Mouse (Mus musculus) stomach, embryonic 14.5 days (tissue): ENCODE results near the gene Olfr1331. TPM values are rescaled to one million over a fixed set of nuclear protein-coding genes. Genes with fewer than 3 reads are reported as not detected.

ENCODE experiments used
- polyA plus RNA-seq: library from polyadenylated mRNA; unstranded; fragments of >200 nt; fragmentation: Nextera tagmentation; extraction: Ambion mirVana; gene quantifications from 2 replicates; pipeline ENCODE4 v1.2.1, GENCODE M21; 2014

Gene Olfr1331
- polyA plus RNA-seq, 1 experiment from 2014 or later, result not detected

Other genes with a start within 250 kb of the Olfr1331 start
- gene Cfap57, start 243.9 kb upstream of the Olfr1331 start, polyA plus RNA-seq, result 0.19 and 0.20 TPM in 2 replicates
- gene Ebna1bp2, start 243.8 kb upstream of the Olfr1331 start, polyA plus RNA-seq, result 137 and 147 TPM in 2 replicates
- gene Olfr62, start 205.7 kb upstream of the Olfr1331 start, polyA plus RNA-seq, result not detected in 2 replicates
- gene Olfr1342, start 171.9 kb upstream of the Olfr1331 start, polyA plus RNA-seq, result not detected in 2 replicates
- not detected in 2 replicates for gene Olfr1341, start 161.1 kb upstream of the Olfr1331 start, polyA plus RNA-seq
- gene Olfr1340, start 144.5 kb upstream of the Olfr1331 start, polyA plus RNA-seq, result not detected in 2 replicates
- not detected in 2 replicates for gene Olfr1339, start 132.5 kb upstream of the Olfr1331 start, polyA plus RNA-seq
- not detected in 2 replicates for gene Olfr1338, start 105.9 kb upstream of the Olfr1331 start, polyA plus RNA-seq
- gene Olfr1337, start 82.1 kb upstream of the Olfr1331 start, polyA plus RNA-seq, result not detected in 2 replicates
- gene Olfr1335, start 54.7 kb upstream of the Olfr1331 start, polyA plus RNA-seq, result not detected in 2 replicates
- not detected in 2 replicates for gene Olfr1333, start 28.4 kb upstream of the Olfr1331 start, polyA plus RNA-seq
- not detected in 2 replicates for gene Olfr1330, start 23.9 kb downstream of the Olfr1331 start, polyA plus RNA-seq
- not detected in 2 replicates for gene Olfr1329, start 52.8 kb downstream of the Olfr1331 start, polyA plus RNA-seq
- gene Olfr1328, start 74.0 kb downstream of the Olfr1331 start, polyA plus RNA-seq, result not detected in 2 replicates
- not detected in 2 replicates for gene Lao1, start 96.9 kb downstream of the Olfr1331 start, polyA plus RNA-seq
- 120 and 139 TPM in 2 replicates for gene Slc2a1, start 244.1 kb downstream of the Olfr1331 start, polyA plus RNA-seq